ENCODE assay signal across 8 mouse cellular contexts in genomic region chr3:144643301-144643871, GRCm38 (mm10).
DNase-seq lines count a peak whose midpoint lies in the region; ATAC-seq and TF ChIP-seq lines count a peak whose summit lies in the region.

No protein-coding gene starts in this region.

- H3K36me3 ChIP-seq in embryonic facial prominence, embryonic 11.5 days (replicated peaks; ENCODE audit: control insufficient read depth, insufficient read depth, low read depth, low read length) = no peaks in the 10 kb centered on the region
- H3K36me3 ChIP-seq in heart, adult 2 months (ENCODE audit: control insufficient read depth, insufficient read depth, low read length) = no peaks in the 10 kb centered on the region
- no peaks in the 10 kb centered on the region for H3K36me3 ChIP-seq in kidney, adult 2 months (ENCODE audit: control insufficient read depth, insufficient read depth, low read length)
- H3K36me3 ChIP-seq in limb, embryonic 15.5 days = no peaks in the 10 kb centered on the region
- H3K36me3 ChIP-seq in midbrain, embryonic 14.5 days (ENCODE audit: control insufficient read depth, insufficient read depth, low read length) = no peaks in the 10 kb centered on the region

- no peak overlapping the region for H3K27ac ChIP-seq in embryonic facial prominence, embryonic 11.5 days (replicated peaks; ENCODE audit: low read depth, low read length)
- H3K27ac ChIP-seq in heart, adult 2 months = peak overlapping the region; percentile 85
- peak overlapping the region; percentile 40; the same call in 1 of the 2 replicates for H3K27ac ChIP-seq in kidney, adult 2 months (ENCODE audit: insufficient read depth, low read depth, low read length)
- peak overlapping the region; percentile 57 for H3K27ac ChIP-seq in limb, embryonic 15.5 days
- no peak overlapping the region for H3K27ac ChIP-seq in midbrain, embryonic 14.5 days (replicated peaks; ENCODE audit: low read depth, low read length)

- no peak for TF ChIP-seq POLR2A in heart, adult 2 months (IDR thresholded peaks at IDR 0.05; ENCODE audit: insufficient read depth, low read depth, low read length)
- TF ChIP-seq POLR2A in kidney, adult 2 months (IDR thresholded peaks at IDR 0.05; ENCODE audit: low read depth, low read length) = no peak

- H3K79me2 ChIP-seq in heart, adult 2 months (replicated peaks; ENCODE audit: control insufficient read depth, insufficient read depth, low read length) = no peaks in the 10 kb centered on the region

- no peak overlapping the region for H3K4me2 ChIP-seq in embryonic facial prominence, embryonic 11.5 days (ENCODE audit: low read depth, low read length)
- H3K4me2 ChIP-seq in limb, embryonic 15.5 days = no peak overlapping the region
- H3K4me2 ChIP-seq in midbrain, embryonic 14.5 days (ENCODE audit: low read length) = no peak overlapping the region

- intact Hi-C loops in heart, adult 2 months (cut with DNase I) = loop anchor here (5.0 kb wide), 1 partner anchor 74 kb away; no protein-coding TSS in a partner anchor

- no peaks in the 10 kb centered on the region; the same call in 1 of the 2 replicates for H3K27me3 ChIP-seq in embryonic facial prominence, embryonic 11.5 days (ENCODE audit: control insufficient read depth, insufficient read depth, low read length)
- no peaks in the 10 kb centered on the region for H3K27me3 ChIP-seq in heart, adult 2 months (ENCODE audit: control insufficient read depth, insufficient read depth, low read length)
- H3K27me3 ChIP-seq in kidney, adult 2 months (replicated peaks; ENCODE audit: control insufficient read depth, insufficient read depth, low read length) = no peaks in the 10 kb centered on the region
- H3K27me3 ChIP-seq in limb, embryonic 15.5 days = no peaks in the 10 kb centered on the region
- H3K27me3 ChIP-seq in midbrain, embryonic 14.5 days (ENCODE audit: control insufficient read depth, insufficient read depth, low read length) = no peaks in the 10 kb centered on the region

- TF ChIP-seq CTCF in heart, adult 2 months (IDR thresholded peaks at IDR 0.05) = no peak
- no peak for TF ChIP-seq CTCF in kidney, adult 2 months (conservative IDR thresholded peaks at IDR 0.05; ENCODE audit: insufficient read depth, insufficient read length, low read depth, low read length)

- no peaks in the 10 kb centered on the region for H3K4me1 ChIP-seq in embryonic facial prominence, embryonic 11.5 days (ENCODE audit: control insufficient read depth, insufficient read depth, low read length)
- H3K4me1 ChIP-seq in heart, adult 2 months (ENCODE audit: control insufficient read depth, insufficient read depth, low read length) = peaks cover 11% of the 10 kb centered on the region
- H3K4me1 ChIP-seq in kidney, adult 2 months (ENCODE audit: control insufficient read depth, insufficient read depth, low read length) = peaks cover 7% of the 10 kb centered on the region
- H3K4me1 ChIP-seq in limb, embryonic 15.5 days = peaks cover 9% of the 10 kb centered on the region
- H3K4me1 ChIP-seq in midbrain, embryonic 14.5 days (ENCODE audit: control insufficient read depth, insufficient read depth, low read length) = 0 out of 2 replicates have a peak, but pooled peaks cover 2% of the 10 kb centered on the region

- no peak overlapping the region for H3K4me3 ChIP-seq in embryonic facial prominence, embryonic 11.5 days (ENCODE audit: low read depth, low read length)
- H3K4me3 ChIP-seq in heart, adult 2 months = no peak overlapping the region
- no peak overlapping the region for H3K4me3 ChIP-seq in kidney, adult 2 months (ENCODE audit: insufficient read depth, low read depth, low read length)
- H3K4me3 ChIP-seq in limb, embryonic 15.5 days = no peak overlapping the region
- H3K4me3 ChIP-seq in midbrain, embryonic 14.5 days (replicated peaks; ENCODE audit: low read depth, low read length) = no peak overlapping the region

- peak; percentile 70 for DNase-seq in adrenal gland, adult 2 months
- peak; percentile 58 for DNase-seq in embryonic facial prominence, embryonic 11.5 days (ENCODE audit: low spot score)
- peak; percentile 75 to 85 for DNase-seq in heart, adult 2 months
- peak; percentile 91 for DNase-seq in kidney, adult 2 months
- peak; percentile 34 for DNase-seq in midbrain, embryonic 14.5 days
- DNase-seq in urinary bladder, postnatal 4 days (ENCODE audit: low spot score in 2 of 2) = peak; percentile 63 to 72
- DNase-seq in thymus, postnatal 0 days (ENCODE audit: low spot score) = no peak

- no peak overlapping the region for H3K9ac ChIP-seq in embryonic facial prominence, embryonic 11.5 days (replicated peaks; ENCODE audit: low read length)
- H3K9ac ChIP-seq in heart, adult 2 months (ENCODE audit: low read depth, low read length) = no peak overlapping the region
- no peak overlapping the region for H3K9ac ChIP-seq in limb, embryonic 15.5 days
- H3K9ac ChIP-seq in midbrain, embryonic 14.5 days (replicated peaks; ENCODE audit: low read length) = no peak overlapping the region

- no peaks in the 10 kb centered on the region for H3K9me3 ChIP-seq in embryonic facial prominence, embryonic 11.5 days (replicated peaks; ENCODE audit: control insufficient read depth, low read length)
- no peaks in the 10 kb centered on the region for H3K9me3 ChIP-seq in limb, embryonic 15.5 days
- 0 out of 2 replicates have a peak, but pooled peaks cover 3% of the 10 kb centered on the region for H3K9me3 ChIP-seq in midbrain, embryonic 14.5 days (ENCODE audit: control insufficient read depth, low read length)

- WGBS in embryonic facial prominence, embryonic 11.5 days = 0% methylated on average over 2 of the region's 2 CpGs
- 2% methylated on average over 2 of the region's 2 CpGs for WGBS in heart, adult 2 months
- WGBS in kidney, adult 2 months = 12% methylated on average over 2 of the region's 2 CpGs
- WGBS in limb, embryonic 15.5 days = 3% methylated on average over 2 of the region's 2 CpGs
- 11% methylated on average over 2 of the region's 2 CpGs for WGBS in midbrain, embryonic 14.5 days

- TF ChIP-seq EP300 in heart, adult 2 months (IDR thresholded peaks at IDR 0.05; ENCODE audit: insufficient read depth, low read depth, low read length) = peak; percentile 89

- ATAC-seq in embryonic facial prominence, embryonic 11.5 days (replicated peaks; ENCODE audit: insufficient number of reproducible peaks, low FRiP score, low TSS enrichment, low read depth) = peak; percentile 56
- ATAC-seq in limb, embryonic 15.5 days (ENCODE audit: insufficient number of reproducible peaks, low FRiP score, low TSS enrichment, low read depth) = peak; percentile 90
- no peak for ATAC-seq in midbrain, embryonic 14.5 days (ENCODE audit: low FRiP score, low TSS enrichment)

Comparison
In these comparisons a context has a peak if more than half of its experiments do, and no peak if none do; other contexts are left out.
1. H3K27ac ChIP-seq: peak in heart, adult 2 months (single experiment), kidney, adult 2 months (single experiment) and limb, embryonic 15.5 days (single experiment); none in embryonic facial prominence, embryonic 11.5 days (single experiment) and midbrain, embryonic 14.5 days (single experiment).